Mouse (Mus musculus): ENCODE measurements around the gene Acads.

DNA sequence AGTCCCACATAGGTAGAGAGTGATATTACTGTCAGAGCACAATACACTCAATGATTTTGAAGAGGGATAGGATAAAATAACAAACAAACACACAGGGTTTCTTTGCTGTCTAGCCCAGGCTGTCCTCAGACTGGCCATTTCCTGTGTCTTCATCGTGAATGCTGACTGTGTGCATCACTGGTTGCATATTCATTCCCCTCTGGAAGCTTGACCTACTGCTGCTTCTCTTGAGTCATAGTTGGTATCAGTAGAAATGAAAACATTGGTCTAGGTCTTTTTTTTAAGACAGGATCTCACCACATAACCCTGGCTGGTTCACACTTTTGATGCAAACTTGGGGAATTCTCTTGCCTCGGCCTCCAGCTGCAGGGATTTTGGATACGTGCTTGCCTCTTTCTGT is 49.5 kb downstream of the Acads start:
- TF ChIP-seq POLR2AphosphoS2 (IDR thresholded peaks at IDR 0.05; ENCODE audit: insufficient read length, low read depth) (no peak), POLR2A (IDR thresholded peaks at IDR 0.05; ENCODE audit: insufficient read length, low read depth) (no peak), E2F4 (IDR thresholded peaks at IDR 0.05; ENCODE audit: insufficient read depth) (no peak), REST (IDR thresholded peaks at IDR 0.05; ENCODE audit: insufficient read depth, insufficient read length) (no peak), TCF3 (IDR thresholded peaks at IDR 0.05; ENCODE audit: insufficient read length, low read depth) (no peak), USF1 (IDR thresholded peaks at IDR 0.05; ENCODE audit: low read depth) (no peak), TCF12 (IDR thresholded peaks at IDR 0.05; ENCODE audit: insufficient read depth, poor library complexity, severe bottlenecking) (no peak), MYOD1 (IDR thresholded peaks at IDR 0.05; ENCODE audit: control insufficient read depth in 1 of 3, insufficient read length in 2 of 3, low read depth in 2 of 3) (no peak), MAX (IDR thresholded peaks at IDR 0.05; ENCODE audit: low read depth) (no peak), CEBPB (IDR thresholded peaks at IDR 0.05; ENCODE audit: insufficient read depth, poor library complexity, severe bottlenecking) (no peak), SRF (IDR thresholded peaks at IDR 0.05; ENCODE audit: control insufficient read depth, insufficient read length, low read depth) (no peak)
